Mouse (Mus musculus): ENCODE measurements around the gene S100pbp.
A peak's percentile ranks its signal among the peaks of the same experiment; 100 is the strongest.

Gene S100pbp

DNA sequence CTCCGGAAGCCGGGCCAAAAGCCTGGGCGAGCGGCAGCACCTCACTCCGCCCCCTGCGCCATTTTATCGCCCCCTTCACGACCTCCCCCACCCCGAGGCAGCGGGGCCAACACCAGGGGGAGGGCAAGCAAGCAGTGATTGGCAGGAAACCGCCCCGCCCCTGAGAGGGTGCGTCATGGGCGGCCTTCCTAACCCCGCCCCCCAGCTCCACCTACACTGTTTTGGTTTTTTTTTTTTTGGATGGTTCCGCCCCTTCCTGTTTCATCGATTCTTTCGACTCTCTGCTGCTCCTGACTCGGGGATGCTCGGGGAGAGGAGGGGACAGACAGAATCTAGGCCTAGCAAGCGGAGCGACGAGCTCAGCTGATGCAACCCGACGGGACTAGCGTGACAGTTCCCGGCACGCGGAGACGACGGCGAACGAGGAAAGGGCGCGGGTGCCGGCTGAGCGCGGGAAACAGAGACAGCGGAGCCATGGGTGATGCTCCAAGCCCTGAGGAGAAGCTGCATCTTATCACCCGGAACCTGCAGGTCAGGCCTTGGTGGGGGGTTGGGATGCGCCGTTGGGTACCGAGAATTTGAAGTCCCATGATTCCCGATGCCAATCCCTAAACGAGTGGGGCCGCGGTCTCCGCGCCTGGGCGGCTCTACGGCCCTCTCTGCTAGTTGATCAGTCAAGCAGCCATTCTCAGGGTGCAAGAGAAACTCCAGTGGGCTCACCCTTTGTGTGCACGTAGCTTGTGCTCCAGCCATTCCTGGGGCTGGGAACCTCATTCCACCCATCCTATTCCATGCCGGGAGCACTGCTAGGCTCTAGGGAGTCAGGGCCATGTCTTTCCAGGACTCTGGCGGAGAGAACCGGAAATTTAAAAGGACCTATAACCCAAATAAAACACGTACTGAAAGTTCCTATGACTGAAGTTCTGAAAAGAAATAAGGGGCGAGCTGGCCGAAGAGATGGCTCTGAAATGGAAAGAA is at the start of gene S100pbp, which contains the start of gene Yars:
Gene S100pbp (minus strand): TSS at position 186 of the 978 bp plus-strand sequence.
Gene Yars (plus strand): TSS at position 219 of the 978 bp plus-strand sequence.
- DNase-seq = peak; percentile 96 to 98

DNA sequence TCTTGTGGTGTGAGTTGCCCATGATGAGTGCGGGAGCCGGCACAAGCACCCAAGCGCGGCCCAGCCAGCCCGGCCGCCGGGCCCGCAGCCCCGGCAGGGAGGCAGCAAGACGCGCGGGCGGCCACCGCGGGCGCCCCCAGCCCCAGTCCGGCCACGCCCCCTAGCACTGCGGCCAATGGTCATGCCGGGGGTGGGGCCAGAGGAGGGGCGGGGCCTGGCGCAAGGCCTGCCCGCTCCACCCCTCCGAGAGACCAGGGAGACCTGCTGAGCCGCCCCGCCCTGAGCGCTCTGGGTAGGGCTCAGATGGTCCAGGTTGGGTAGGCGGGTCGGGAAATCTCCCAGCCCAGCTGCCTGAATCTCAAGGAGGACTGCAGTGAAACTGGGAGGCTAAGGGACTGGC is 49.5 kb upstream of the S100pbp start:
- DNase-seq = peak; percentile 18 to 29

DNA sequence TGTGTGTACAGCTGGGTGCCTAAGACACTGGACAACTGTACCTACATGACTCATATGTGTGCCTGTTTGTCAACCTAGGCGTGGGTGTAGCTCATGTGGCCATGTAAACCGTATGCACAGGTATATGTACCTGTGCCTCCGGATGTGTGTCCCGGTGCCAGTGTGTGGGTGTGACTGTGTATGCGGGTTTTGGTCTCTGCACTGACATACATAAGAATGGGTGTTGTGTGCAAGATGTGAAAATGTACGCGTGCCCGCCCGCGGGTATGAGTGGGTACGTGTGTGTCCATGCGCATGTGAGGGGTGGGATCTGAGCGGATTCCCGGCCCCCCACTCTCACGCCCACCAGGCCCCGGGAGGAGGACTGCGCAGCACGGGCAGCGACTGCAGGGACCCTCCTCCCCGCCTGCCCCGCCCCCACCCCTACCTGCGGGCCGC is 49.1 kb upstream of the S100pbp start:
- no peak for DNase-seq

DNA sequence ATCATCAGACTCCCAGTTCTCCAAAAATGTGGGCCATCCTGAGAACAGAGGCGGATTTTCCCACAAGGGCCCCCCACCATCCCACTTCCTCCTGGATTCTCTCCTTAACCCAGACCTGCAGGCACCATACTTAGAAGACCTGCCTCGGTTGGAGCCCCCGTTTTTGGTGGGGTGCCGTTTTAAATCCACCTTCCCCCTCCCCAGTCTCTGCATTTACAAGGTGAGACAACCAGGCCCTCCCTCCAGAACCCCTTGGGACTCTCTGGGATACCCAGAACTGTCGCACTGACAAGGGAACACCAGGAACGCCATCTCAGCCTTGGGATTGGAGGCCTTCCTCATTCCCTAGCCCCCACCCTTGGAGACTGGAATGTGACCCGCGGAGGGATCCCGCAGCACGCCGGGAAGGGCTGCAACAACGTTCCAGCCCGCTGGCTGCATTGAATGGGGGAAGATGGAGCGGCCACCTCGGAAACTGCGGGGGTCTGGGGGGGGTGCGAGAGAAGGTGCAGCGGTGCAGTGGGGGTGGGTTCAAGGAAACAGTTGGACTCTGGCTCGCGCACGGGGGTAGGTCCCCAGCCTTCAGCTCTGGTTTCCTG is 48.4 kb upstream of the S100pbp start:
- no peak for DNase-seq

DNA sequence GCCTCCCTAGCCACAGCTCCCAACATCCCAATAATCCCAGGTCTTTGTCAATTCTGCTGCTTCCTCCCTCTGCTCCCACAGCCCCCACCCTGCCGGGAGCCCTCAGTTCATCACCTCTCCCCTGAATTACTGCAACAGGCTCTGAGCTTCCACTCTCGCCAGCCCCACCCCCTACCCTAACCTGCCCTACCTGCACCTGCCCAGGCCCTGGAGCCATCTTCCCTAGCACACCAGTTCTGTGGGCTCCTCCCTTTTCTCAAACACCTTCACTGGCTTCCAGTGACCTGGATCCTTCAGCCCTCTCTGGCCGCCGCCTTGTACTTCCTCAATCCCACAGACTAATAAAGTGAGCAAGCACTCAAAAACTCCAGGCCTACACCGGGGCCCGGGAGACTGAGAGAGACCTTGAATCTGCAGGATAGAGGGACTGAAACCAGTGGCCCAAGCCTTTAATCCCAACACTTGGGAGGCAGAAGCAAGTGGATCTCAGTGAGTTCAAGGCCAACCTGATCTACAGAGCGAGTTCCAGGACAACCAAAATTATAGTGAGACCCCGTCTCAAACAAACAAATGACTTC is 46.8 kb upstream of the S100pbp start:
- DNase-seq = no peak

DNA sequence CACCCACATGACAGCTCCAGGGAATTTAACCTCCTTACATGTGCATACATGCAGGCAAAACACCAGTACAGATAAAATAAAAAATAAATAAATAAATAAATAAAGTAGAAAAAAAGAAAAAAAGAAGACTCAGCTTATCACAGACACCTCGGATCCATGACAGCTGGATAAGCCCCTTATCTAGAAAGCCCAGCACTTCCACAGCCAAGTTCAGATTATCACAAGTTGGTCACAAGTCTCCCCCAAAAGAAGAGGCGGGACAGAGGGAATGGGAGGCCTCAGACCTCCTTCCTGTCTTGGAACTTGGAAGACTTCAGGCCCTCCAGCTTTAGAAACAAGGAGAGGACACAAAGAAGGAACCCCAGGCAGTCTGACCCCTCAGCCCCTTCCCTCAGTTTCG is 45.6 kb upstream of the S100pbp start:
- no peak for DNase-seq

DNA sequence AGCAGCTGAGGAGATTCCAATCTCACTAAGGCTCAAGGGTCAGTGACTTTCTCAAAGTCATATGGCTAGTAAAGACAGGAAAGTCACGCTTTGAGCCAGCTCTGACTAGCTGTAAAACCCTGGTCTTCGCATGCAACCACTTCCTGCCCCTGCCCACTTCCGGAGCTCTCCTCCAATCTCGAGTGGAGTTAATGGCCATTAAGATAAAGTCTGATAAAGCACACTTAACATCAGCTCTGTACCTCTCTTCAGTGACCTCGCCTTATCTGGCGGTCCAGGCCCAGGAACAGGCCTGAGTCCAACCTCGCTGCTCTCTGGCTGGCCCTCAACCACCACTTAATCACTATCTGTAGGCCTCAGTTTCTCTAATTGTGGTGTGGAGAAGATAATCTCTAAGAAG is 45.0 kb upstream of the S100pbp start:
- no peak for DNase-seq

DNA sequence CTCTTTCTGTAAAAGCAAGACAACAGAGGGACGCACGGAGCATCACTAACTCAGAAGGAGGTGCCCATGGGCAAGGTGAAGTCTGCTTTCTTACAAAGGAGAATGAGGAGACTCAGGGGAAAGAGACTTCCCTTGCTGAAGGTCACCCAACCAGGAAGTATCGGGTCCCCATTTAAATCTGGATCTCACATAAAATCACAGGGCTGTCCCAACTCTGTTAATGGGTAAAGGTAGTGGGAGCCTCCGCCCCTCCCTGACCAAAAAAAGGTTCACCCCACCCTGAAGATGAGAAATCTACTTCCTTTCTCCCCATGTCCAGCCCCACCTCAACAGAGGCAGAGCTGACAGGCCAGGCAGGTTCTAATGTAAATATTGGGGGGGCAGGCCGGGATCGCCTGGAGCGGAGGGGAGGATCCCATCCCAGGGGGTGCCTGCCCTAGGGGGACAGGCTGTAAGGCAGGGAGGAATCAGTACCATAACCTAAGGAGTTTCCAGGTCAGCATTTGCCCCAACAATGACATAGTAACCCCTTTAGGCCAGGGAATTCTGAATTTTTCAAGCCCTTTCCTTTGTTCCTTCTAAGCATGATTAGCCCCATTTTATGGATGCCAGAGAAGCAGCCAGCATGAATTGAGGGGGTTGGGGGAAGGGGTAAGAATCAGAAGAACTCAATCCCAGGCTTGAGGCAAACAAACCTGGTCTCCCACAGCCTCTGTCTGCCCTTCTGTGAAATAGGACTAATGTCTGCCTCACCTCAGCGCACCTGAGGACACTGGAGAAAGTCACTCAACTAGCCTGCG is 43.2 kb upstream of the S100pbp start:
- DNase-seq = no peak

DNA sequence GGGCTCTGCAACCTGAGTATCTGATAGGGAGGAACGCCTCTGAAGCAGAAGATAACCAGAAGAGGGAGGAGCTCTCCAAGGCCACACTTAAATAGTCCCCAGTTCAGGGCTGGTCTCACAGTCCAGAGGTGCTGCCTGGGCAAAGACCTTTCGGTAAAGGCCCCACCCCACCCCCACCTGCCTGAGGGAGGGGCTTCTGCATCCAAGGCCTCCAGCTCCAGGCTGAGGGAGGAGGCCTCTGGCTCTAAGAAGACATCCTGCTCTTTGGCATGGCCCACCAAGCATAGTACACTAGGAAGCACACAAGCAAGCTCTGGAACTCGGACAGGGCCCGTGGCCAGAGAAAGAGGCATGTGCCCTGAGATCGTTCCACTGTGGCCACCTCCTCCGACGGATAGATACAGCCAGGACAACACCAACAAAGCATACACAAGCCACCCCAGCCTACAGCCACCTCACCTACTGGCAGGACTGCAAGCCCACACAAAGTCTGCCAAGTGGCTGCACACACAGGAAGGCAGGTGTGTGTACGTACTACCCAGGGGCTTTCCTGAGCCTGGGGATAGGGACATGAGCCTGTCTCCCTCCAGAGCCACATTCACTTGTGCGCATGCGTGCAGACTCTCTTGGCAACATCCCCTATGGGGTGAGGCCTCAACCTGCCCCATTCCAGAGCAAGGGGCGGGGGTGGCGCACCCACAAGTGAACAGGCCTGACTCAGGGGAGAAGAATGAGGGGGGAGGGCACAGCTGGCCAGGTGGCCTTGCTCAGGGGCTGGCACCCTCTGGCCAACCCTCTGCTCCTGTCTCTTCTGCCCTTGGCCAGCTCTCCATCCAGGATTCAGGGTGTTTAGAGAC is 42.3 kb upstream of the S100pbp start:
- no peak for DNase-seq

DNA sequence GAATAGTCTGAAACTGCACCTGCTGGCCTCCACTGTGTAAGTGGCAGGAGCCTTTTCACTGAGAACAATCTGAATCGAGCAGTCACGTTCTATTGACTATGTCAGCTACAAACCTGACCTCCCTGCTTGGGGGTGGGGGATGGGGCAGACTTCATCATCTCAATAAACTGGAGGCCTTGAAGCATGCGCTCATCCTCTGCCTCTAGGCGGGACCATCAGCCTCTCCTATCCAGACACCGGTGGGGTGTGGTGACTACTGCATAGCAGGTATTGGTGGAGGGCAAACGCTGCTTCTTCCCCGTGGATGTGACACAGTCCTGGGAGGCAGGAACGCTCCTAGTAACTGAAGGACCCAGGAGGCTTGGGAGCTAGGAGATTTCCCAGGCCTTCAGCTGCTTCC is 41.4 kb upstream of the S100pbp start:
- no peak for DNase-seq

DNA sequence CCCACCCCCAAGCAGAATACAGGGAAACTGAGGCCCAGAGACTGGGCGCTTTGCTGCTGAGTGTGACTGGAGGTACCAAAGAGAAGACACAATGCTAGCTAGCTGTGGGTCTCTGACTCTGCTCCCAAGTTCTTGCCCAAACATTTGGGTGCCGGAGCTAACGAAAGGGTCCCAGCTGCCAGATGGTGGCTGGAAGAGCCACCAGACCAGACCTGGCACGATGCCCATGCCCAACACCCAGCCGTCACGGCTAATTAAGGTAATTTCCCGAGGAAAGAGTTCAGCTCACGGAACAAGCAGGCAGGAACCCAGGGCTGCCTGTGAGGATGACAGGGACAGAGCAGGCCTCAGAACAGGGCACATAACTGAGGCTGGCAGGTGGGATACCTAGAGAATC is 38.5 kb upstream of the S100pbp start:
- no peak for DNase-seq

DNA sequence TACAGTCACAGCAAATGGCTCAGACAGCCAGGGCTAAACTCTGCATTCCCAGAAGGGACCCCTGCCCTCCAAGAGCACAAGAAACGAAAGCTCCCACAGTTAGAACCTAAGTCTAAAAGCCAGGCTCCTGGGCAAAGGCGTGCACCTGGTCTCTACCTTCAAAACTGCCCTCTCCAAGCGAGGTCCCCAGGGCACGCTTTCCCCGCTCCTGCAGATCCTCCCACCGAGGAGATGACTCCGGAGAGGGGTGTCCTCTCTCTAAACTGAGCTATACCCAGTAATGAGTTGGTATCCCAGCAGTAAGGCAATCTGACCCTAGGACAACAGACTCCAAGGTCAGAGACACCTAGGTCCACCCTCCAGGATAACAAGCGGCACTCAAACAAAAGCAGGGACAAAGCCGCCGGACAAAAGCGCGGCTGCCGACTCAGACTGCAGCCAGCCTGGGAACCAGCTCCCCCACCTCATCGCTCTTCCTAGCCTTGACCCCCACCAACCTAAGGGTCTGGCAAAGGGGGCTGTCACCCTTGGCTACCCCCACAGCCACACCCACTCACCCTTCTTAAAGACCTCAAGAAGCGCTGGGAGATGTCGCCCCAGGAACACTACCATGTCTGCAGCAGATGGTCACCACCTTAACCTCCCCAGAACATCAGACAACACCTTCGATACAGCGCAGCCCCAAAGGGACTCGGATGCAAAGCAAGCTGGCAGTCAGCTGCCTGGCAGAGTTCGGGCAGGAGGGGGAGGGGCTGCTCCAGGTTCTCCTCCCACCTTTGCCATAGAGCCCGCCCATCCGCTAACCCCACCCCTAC is 37.9 kb upstream of the S100pbp start:
- DNase-seq = no peak

DNA sequence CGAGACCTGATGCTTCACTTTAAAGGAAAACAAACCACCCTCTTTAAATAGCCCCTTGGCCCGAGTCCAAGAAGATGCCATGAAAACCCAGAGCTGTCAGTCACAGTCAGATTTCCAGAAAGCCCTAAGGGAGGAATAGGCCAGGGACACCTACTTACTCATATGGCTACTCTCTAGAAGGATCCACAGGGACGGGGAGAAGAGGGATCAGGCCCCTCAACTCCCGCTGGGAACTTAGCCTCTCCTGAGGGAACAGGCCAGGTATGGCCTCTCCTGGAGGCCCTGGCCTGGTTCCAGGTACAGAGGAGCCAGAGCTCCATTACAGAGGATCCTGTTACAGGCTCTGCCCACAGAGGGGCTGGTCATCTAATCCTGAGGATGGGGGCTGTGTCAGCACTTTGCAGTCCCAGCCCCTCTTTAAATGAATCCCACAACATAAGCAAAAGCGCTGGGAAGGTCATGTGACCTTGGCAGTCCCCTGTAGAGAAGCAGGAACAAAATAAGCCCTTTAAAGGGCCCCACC is 37.0 kb upstream of the S100pbp start:
- no peak for DNase-seq

DNA sequence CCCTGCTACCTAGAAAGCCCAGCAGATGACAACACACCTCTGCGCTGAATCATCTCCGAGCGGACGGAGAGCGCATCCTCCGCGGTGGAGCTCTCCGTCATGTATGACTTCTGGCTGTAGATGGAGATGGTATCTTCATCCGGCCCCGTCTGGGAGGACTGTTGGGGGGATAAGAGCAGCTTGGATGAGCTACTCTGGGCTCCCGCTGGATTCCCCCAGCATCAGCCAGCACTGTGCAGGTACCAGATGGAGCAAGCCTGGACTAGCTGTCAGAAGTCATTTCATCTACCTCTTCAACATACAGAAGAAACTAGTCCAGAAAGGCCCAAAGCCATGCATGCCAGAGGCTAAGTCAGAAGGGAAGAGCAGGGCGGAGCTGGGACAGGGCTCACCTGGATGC is 35.8 kb upstream of the S100pbp start:
- no peak for DNase-seq

DNA sequence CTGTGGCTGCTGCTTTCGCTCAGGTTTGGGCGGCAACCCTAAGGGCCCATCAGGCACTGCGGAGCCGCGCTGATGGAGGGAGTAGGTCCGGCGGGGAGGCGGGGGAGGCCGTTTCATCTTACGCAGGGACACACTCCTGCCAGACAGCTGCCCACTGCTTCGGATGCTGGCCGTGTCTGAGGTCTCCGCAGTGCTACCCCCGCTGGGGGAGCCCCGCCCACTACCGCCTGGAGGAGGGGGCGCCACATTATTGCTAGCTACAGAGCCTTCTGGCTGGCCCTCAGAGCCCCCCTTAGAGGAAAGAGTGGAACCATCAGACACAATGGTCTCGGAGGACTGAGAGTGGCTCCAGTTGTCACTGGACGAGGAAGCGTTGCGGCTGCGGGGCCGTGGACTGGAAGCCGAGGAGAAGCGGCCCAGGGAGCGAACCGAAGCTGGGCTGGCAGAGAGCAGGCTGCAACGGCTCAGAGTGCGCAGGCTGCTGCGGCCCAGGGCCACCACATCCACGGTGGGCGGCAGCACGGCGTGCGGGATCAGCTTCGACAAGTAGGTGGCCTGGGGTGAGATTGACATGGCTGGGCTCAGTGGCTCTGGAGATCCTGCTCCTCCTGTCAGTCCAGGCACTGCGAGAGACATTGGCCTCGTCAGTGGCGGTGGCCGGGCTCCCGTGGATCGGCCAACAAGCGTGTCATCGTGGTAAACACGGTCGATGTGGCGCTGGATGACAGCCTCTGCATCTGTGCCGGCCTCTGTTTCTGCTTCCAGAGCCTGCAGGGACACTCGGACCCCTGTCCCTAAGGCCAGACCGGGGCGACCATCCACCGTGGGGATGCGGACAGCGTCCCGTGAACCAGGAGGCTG is 34.1 kb upstream of the S100pbp start:
- no peak for DNase-seq

DNA sequence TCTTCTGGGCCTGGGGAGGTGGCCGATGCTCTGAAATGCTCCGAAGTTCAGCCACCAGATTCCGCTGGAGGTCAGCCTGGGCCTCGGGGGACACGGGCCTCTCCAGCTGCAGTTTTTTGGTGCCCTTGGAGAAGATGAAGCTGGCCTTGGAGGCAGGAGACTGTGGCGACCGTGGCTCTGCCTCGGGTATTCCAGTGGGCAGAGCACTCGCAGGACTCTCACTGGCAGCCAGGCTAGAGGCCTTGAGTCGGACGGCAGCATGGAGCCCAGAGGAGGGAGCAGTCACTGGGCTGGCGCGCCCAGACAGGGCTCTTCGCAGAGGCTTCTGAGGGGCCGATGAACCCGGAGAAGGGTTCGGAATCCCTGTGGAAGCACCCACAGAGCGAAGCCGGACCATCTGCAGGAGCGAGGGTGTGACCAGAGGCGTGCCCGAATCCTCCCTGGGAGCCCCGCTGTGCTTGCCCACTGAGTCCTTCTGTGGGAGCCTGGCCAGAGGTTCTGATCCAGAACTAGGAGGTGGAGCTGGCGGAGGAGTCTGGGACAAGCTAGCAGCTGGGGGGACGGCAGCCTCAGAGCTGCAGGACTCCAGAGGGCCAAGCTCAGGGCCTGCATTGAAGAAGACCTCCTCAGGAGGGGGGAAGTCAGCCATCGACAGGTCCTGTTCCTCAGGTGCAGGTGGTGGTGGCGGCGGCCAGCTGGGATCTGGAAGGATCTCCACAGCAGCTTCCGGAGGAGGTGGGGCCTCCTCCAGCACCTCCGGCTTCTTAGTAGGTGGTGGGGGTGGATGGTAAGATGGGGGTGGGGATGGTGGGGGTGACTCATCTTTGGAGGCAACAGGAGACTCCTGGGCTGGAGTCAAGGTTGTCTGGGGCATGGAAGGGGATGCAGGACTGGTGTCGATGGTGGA is 32.7 kb upstream of the S100pbp start:
- DNase-seq = no peak

DNA sequence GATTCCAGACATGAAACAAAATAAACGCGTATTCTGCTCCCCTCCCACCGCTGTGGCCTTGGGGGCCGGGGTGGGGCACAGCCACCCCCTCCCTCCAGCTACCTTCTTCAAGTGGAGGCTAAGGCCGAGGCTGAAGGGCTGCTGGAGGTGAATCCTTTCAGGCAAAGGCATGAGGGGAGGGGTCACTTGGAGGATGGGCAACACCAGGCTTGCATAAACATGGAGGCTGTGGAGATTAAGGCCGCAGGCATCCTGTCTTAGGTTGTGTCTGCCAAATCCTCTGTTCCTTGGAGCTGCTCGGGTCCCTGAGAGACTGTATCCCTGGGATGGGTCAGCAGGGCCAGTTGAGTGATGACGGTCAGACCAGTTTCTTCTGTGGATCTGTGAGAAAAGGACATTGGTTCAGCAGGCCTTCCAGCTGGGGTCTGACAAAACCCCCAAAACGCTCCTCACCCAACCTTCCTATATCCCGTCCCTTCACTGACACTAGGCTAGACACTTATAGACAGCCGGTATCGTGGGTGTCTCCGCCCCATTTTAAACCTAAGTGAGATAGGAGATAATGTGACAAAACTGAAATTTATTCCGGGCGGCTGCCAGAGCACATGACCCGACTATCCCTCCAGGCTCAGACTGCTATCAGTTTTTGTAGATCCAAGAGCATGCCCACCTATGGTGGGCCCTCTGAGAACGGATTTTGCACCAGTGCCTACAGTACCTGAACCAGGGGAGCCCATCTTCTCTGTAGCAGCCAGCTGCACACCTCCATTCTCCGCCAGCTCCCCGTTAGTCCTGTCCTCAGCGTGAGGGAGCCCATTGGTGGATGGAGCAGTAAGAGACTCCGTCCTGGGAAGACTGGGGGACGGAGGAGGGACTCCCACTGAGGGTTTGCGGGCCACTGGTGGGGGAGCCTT is 31.8 kb upstream of the S100pbp start:
- DNase-seq = no peak
